Mouse (Mus musculus) induced T-regulatory cell, adult 2 months (primary cell): ENCODE measurements around the gene Gm9507.
"Not testable (repeated sequence)": the region's sequence is repeated elsewhere in the genome, so short reads cannot be mapped to it uniquely, and the experiment has no call there.

Source experiments
- DNase-seq: peaks from one replicate; pipeline ENCODE4 v3.0.0-alpha.2; 2012; ENCODE audit warnings: low read depth

The Gm9507 gene

GRCm38 (mm10) chr10:77771225-77771624 is 40.4 kb downstream of the Gm9507 start, which contains the start of gene Gm3238:
TSS of gene Gm3238 (minus strand) at chr10:77771325.
- DNase-seq: not testable (repeated sequence)

- DNase-seq: no peak
Measured at GRCm38 (mm10) chr10:77769727-77770126, 41.9 kb downstream of the Gm9507 start.
